Mouse (Mus musculus) liver, postnatal 0 days (tissue): Measurements from ENCODE around the gene Pkd2.

ENCODE experiments used
- CTCF ChIP-seq: sonication (generic); IDR thresholded peaks from 2 replicates; pipeline ENCODE4 v1.5.1; 2016; ENCODE audit warnings: antibody characterized with exemption, low read depth
- EP300 ChIP-seq: IDR thresholded peaks from 2 replicates; pipeline ENCODE4 v1.6.1; 2016; ENCODE audit warnings: antibody characterized with exemption, low read depth, mild to moderate bottlenecking

- TF ChIP-seq CTCF = no peak
- no peak for TF ChIP-seq EP300
These were observed 25.2 kb upstream of the Pkd2 start for GRCm38 (mm10) chr5:104433968-104434565.
